Mouse (Mus musculus) left cerebral cortex, postnatal 10 days (tissue): ENCODE results near the gene Jtb. TPM values are rescaled to one million over a fixed set of nuclear protein-coding genes. Genes with fewer than 3 reads are reported as not detected.
"Not testable (repeated sequence)": the region's sequence is repeated elsewhere in the genome, so short reads cannot be mapped to it uniquely, and the experiment has no call there.

Experiments
- DNase-seq, 2 experiments: peaks; one replicate each; pipeline ENCODE4 v3.0.0; 2021 to 2022; ENCODE audit warnings: low spot score in 2 of 2, mixed read lengths in 1 of 2; ENCODE audit errors: extremely low spot score in 1 of 2
- intact Hi-C: fragments of 180-260 bp; cut with DNase I; formaldehyde crosslinking; loops from one replicate; pipeline ENCODE4 v1.15.1; 2025
- total RNA-seq, 2 experiments: library from RNA; stranded (reverse); gene quantifications; 2 replicates each; pipeline ENCODE4 v1.2.3; 2021

The Jtb gene
- total RNA-seq, 2 experiments from 2014 or later = 43.7 to 44.4 TPM

DNA sequence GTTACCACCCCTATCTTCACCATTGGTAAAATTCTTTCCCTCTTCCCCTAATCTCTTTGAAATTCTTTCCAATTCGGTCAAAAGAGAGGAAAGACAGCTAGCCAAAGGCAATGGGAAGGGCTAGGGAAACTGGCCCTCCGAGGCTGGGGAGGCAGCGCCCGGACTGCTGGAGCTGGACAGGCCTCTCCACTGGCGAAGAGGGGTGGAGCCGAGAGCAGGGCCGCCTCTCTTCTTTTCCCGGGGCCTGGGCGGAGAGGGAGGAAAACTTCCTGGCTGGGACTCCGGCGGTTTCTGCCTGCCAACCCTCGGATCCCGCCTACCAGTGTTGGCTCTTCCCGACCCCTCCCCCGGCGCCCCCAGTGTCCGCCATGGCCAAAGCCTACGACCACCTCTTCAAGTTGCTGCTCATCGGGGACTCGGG lies 10.9 kb upstream of the Jtb start:
- peak in 1 of 2 experiments; percentile 89 for DNase-seq
- intact Hi-C loops = no loop called here

DNA sequence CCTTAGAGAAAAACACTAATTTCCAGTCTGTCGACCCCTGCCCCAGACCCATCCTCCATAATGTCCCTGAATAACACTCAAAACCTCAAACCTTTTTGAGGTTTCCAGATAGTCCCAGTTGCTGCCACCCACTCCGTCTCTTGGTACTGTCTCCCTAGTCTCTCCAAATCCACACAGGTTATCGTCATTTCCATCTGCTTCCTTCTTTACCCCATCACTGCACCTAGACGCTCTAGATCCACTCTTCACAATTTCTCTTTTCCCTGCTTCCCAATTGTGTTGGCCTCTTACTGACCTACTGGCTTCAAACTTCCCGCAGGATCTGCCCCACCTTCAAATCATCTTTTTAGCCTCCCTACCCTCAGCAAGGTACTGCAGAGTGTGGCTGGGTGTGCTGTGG lies 10.3 kb upstream of the Jtb start:
- intact Hi-C loops = no loop called here
- DNase-seq = no peak

DNA sequence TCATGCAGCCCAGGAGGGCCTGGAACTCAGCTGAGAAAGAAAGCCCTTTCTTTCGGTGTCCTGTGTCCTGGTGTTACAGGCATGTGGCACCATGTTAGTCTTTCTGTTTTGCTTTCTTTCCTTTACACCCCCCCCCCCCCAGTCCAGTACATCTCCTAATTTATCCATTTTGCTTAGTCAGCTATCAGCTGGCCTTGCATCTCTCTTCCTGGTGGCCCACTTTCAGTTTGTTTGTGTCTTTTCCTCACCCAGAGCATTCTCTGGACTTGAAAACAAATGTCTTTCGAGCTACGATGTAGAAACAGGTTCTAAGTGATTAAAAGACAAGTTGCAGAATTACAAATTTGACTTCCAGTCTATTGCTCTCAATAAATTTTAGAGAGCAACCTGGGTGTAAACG lies 8.9 kb upstream of the Jtb start:
- no peak for DNase-seq
- intact Hi-C loops = no loop called here

DNA sequence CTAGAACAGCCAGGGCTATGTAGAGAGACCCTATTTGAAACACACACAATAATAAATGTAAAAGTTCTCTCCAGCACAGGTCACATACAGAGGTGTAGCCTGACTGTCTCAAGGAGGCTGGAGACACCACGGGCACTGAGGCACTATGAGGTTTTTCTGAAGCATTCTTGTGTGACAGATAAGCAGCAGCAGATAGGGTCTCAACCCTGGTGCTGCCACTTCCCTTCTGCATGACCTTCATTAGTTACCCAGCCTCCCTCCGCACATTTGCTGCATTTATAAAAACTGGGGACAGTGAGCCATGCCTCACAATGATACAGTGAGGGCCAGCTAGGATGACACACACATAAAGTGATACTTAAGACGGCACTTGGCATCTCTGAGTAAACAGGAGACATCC lies 8.5 kb upstream of the Jtb start:
- no peak for DNase-seq
- intact Hi-C loops = no loop called here

DNA sequence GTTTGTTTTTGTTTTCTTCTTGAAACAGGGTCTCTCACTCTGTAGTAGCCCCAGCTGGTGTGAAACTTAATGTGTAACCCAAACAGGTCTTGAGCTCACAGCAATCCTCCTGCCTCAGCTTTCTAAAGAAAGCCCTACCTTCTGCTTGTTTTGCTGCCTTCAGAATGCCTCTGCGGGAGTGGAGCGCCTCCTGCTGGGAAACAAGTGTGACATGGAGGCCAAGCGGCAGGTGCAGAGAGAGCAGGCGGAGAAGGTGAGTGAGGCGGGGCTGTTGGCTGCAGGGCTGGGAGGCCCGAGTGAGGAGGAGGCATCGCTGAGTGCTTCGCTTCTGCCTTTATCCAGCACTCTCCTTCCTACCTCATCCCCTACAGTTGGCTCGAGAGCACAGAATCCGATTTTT lies 7.1 kb upstream of the Jtb start:
- no peak for DNase-seq
- intact Hi-C loops = no loop called here

DNA sequence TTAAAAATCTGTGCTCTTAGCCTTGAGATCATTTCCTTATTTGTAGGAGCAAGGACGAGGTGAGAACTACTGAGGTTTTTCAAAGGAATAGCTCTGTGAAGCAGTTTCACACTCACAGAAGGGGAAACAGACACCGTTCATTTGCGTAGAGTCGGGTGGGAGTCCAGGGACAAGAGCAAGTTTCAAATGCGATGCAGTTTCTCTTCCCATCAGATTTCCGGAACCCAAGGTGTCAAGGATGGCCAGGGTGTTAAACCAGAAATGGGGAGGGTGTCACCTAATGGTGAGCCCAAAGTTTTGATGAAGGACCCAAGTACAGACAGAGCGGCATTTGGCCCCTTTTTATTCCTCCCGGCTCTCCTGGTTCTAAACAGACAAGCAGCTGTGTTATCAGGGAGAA lies 322 bp upstream of the Jtb start:
- intact Hi-C loops = no loop called here

DNA sequence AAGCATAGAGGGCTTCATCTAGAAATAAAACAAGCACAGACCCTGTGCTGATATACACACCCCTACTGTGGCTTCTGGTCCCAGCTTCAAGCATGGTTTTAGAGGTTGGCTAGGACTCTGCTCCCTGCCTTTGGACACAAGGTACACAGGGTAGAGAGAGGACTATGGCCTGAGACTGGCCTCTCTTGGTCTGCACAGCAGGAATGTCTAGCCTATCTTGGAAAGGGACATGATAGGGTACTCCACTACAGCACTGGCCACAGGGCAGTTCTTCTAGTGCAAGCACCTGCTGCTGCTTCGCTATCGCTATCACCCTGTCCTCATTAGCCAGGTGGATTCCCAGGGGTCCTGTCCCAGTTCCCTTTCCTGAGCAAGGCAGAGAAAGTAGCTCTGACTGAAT lies 9.9 kb downstream of the Jtb start:
- DNase-seq = no peak
- intact Hi-C loops = no loop called here

More for the DNA sequence above, 322 bp upstream of the Jtb start:
- DNase-seq = no peak

DNA sequence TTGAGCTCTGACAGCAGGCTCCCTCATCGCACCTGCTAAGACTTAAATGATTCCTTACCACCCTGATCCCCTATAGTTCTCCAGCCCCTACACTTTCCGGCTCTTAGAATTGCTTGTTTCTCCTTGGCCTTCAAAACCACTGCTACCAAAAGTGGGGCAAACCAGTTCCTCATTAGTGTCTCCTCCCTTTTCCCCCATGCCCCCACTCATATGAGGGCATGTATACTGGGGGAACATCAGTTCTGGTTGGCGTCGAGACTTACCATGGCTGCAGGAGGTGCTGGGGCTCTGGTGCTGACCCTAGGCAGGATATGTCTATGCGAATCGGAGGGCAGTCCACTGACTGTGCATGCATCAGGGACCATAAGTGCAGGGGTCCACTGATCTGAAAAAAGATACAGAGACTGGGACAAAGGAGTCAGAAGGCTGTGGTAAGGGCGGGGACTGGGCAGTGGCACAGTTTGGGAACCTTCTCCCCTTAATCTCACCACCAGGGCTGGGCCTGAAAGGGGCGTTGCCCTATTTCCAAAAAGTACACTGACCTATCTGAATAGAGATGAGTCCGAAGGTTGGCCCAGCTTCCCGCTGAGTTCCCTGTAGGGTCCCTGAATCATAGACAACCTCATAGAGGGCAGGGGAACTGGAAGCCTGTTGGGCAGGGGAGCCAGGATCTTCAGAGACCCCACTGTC lies 10.4 kb downstream of the Jtb start:
- DNase-seq = no peak
- intact Hi-C loops = no loop called here

DNA sequence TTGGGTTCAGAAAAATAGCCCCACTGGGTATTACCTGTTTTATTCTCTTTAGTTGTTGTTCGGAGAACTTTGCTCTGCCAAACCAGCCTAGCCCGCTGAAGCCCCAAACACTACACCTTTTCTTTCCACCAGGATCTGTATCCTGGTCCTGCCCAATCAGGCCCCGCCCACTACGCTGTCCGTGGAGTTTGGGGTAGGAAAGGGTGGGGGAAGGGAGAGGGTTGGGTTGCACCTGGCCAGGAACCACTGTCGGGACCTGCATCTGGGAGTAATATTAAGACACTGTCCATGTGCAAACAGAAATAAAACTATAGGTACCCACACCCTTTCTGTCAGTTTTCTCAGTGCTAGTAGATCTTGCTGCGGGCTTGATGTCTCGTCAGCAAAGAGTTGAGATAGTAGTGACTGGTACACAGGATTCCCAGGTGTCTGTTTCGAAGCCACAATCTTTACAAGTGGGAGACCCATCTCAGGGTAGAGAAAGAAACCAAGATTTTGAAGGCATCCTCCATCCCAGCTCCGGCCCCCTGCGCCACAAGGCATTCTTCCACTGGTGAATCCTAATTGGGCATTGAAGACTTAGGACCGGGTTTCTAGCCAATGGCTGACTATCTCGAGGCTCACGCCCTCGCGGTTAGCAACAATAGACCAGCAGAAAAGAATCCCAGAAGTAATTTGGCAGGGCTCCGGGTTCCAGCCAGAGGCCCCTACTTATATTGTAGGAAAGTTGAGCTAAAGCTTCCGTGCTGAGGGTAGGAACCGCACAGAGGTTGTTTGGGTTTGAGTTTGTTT lies 11.8 kb downstream of the Jtb start, which contains the start of gene Creb3l4:
Gene Creb3l4, minus strand, starts transcription at position 529 of the 792 bp plus-strand sequence.
- DNase-seq = peak in 1 of 2 experiments; percentile 41
- intact Hi-C loops = no loop called here

DNA sequence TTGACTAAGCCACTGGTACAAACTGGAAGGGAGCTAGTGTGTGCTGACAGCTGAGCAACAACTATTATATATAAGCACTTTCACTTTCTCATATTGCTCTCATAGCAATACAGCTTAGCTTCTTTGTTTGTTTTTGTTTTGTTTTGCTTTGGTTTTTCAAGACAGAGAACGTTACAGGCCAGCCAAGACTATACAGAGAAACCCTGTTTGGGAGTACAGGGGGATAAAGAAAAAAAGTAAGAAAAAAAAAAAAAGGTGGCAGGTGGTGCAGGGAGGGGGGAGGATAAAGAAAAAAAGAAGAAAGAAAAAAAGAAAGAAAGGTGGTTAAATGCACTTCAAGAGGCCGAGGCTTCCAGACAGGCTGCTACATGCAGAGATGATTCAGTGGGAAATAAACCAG lies 14.0 kb downstream of the Jtb start:
- intact Hi-C loops = no loop called here
- DNase-seq = no peak

DNA sequence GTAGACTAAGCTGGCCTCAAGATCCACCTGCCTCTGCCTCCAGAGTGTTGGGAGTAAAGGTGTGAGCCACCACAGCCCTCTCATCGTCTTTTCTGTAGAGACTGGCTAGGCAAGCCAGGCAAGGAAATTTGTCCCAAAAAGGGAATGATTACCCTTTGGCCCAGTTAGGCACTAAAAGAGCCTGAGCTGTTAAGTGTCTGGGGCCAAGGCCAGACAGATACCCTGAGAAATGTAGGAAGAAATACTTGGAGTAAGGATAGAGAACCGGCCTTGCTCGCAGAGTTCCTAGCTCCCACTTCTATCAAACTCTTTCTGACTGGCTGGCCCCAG lies 16.2 kb downstream of the Jtb start:
- intact Hi-C loops = no loop called here
- DNase-seq = no peak

DNA sequence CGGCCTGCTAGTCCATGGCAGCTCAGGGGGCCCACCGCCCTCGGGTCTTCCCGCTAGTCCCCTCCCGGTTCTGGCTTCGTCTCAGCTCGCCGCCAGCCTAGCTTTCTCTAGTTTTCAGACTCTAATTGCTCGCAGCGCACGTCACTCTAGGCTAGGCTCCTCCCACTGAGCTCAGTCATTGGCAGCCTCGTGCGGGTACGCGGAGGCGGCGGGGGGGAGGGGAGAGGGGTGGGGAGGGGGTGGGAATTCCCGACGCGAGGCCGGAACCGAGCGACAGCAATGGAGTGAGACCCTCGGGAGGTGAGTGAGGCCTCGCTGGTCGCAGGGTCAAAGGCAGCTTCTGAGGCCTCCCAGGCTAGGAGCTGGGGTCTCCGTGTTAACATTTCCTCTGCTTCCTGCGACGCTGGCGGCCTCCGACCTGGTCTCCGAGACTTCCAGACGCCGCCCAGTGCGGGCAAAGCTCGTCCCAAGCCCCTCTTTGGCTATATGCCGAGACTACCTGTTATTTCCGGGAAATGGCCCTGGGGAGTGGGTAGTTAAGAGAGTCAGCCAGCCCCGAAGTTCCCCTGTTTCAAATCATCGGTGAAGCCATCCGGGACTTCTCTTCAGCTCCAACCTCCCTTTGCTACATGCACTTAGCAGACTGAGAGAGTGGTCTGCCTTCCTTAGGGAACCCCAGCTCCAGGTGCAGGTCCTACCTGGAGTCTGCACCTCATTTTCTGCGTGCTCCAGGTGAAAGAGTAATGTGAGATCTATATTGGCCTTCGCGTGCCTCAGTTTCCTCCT lies 16.8 kb downstream of the Jtb start, which contains the start of gene Slc39a1:
Gene Slc39a1, plus strand, starts transcription at position 213 of the 786 bp plus-strand sequence.
- intact Hi-C loops = no loop called here
- peak; percentile 95 to 96 for DNase-seq

DNA sequence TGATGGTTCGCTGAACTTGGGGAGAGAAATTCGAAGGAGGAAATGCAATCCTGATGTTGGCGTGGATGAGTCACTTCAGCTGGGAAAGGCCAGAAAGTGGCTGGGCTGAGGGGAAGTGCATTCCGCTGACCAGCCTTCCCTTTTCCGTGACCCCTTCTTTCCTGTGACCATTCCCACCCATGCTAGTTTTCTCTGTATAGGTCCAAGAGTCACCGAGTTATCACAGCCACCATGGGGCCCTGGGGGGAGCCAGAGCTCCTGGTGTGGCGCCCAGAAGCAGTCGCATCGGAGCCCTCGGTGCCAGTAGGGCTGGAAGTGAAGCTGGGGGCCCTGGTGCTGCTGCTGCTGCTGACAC lies 17.3 kb downstream of the Jtb start:
- DNase-seq = no peak
- intact Hi-C loops = no loop called here

DNA sequence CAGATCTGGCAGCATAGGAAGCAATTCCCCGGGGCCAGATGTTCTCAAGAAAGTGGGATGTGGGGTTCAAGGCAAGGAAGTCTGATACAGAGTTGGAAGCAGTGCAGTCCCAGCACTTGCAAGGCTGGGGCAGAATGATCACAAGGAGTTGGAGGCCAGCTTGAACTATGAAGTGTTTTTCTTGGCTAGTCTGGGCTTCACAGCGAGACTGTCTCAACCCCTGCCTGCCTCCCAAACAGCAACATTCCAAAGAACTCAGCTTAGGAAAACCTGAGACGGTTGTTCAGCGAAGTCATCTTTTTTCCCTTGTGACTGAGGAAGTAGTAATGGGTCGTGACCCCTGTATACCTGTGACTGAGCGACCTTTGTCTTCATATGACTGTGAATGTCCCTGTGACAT lies 19.4 kb downstream of the Jtb start:
- intact Hi-C loops = no loop called here
- no peak for DNase-seq

DNA sequence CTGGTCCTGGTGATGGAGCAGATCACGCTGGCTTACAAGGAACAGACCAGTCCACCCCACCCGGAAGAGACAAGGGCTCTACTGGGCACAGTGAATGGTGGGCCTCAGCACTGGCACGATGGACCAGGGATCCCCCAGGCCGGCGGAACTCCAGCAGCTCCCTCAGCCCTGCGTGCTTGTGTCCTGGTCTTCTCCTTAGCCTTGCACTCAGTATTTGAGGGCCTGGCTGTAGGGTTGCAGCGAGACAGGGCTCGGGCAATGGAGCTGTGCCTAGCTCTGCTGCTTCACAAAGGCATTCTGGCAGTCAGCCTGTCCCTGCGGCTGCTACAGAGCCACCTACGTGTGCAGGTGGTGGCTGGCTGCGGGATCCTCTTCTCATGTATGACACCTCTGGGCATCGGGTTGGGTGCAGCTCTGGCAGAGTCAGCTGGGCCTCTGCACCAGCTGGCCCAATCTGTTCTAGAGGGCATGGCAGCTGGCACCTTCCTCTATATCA lies 20.4 kb downstream of the Jtb start:
- DNase-seq, intact Hi-C loops: not testable (repeated sequence)

DNA sequence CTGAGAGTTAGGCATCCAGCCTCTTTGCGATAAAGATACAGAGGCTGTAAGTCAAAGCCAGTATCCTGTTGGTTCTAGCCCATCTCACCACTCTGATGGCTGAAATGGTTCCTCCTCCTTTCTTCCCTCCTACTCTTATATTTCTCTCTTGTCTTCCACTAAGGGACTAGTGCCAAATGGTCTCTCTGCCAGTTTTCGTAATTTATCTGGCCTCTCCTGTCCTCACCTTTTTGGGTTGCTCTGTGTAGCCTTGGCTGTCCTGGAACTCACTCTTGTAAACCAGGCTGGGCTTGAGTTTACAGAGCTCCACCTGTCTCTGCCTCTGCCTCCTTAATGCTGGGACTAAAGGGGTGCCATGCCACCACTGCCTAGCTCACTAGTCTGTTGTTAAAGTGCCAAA lies 21.3 kb downstream of the Jtb start:
- DNase-seq, intact Hi-C loops: not testable (repeated sequence)

DNA sequence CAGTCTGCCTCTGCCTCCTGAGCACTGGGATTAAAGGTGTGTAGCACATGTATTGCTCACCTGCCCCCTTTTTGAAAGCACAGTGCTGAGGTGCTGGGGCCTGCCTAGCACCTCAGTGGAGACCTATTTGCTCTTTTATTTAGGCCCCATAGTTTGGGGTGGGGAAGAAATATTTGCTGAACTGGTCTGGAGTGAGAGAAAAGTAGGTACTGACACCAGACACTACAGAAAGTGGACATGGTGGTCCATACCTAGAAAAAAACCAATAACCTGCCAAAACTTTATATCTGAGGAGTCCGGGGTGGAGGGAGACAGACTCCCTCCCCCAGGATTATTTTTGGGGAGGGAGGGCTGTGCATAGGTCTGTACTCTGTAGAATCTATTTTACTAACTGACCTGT lies 21.8 kb downstream of the Jtb start:
- intact Hi-C loops = not testable (repeated sequence)

DNA sequence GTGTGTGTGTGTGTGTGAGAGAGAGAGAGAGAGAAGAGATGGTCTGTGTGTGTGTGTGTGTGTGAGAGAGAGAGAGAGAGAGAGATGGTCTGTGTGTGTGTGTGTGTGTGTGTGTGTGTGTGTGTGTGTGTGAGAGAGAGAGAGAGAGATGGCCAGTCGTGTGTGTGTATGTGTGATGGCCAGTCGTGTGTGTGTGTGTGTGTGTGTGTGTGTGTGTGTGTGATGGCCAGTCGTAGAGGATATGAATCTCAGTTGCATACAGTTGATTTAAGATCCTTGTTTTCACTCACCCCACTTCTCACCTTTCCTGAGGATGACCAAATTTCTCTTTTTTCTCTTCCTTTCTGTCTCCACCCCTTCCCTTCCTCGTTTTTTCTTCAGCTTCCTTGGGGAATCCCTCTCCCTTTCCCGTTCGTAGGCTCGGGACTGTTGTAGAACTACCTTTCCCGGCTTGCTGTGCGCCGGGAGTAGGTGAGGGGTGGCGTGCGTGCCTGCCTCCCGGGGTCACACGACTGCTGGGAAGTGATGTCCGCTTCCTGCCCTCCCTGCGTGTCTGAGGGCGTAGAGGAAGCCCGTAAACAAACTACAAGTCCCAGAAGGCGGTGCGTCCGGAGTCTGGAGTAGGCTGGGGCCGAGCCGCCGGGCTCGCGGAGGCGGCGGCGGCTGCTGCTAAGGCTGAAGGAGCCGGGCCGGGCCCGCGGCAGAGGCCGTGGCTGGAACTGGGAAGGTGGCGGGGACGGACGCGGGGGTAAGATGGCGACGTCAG lies 22.4 kb downstream of the Jtb start, which contains the start of gene Crtc2:
Gene Crtc2, plus strand, starts transcription at position 511 of the 766 bp plus-strand sequence.
- DNase-seq = peak; percentile 97
- intact Hi-C loops = no loop called here

More for the DNA sequence above, 21.8 kb downstream of the Jtb start:
- not testable (repeated sequence) for DNase-seq
